Mouse (Mus musculus) G1E (cell line): ENCODE results near the gene Gsx2.

ENCODE experiments used
- CTCF ChIP-seq: IDR thresholded peaks from 2 replicates; pipeline ENCODE4 v1.5.1; 2012; ENCODE audit warnings: low read depth, low read length, inconsistent platforms, mixed read lengths
- GATA1 ChIP-seq: IDR thresholded peaks from 2 replicates; pipeline ENCODE4 v1.6.1; 2012; ENCODE audit warnings: borderline replicate concordance, low read length, inconsistent platforms, mixed read lengths

DNA sequence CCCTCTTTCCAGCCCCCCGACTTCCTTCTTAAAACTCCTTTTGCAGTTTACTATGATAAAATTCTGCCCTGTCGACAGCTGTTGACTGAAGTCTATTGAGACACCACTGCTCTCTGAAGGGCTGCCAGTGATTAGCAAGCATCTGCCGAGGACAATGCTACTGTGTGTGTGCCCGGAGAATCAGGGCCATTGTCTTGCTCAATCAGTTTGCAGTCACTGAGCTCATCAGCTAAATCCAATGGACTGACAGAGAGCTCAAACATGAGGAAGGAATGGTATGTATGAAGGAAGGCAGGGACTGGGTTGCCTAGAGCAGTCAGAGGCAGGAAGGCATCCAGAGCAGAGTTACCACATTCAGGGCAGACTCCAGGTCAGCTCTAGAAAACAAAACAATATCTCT lies 12.2 kb upstream of the Gsx2 start:
- TF ChIP-seq CTCF (no peak), GATA1 (no peak)
